In the genomic region with DNA sequence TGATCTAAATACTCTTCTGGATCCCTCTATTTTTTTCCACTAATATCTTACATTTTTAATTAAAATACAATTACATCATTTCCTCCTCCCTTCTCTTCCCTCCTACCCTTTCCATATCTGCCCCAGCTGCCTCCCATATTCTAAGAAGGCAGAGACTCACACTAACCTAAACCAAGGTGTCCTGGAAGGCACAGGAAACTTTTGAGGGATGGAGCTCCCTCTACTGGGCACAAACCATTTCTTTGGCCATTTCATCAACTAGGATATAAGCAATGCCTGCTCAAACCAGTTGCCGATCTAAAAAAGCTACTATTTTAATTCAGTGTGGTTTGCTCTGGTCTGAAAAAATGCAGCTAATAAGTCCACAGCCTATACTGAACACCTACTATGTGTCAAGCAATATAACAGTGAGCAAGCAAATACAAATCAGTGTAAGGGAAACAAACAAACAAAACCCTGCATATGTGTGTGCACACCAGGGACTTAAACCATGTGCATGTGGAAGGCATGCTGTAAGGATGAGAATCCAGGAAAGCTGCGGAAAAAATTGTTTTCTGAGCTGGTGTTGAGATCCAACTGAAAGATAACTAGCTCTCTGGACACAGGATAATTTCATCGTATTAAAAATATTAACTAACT, we compare ENCODE assay signal across 9 mouse cellular contexts.
DNase-seq lines count a peak whose midpoint lies in the region; TF ChIP-seq lines count a peak whose summit lies in the region.
"Had no signal": no experiment of that assay in that cellular context is flagged by ENCODE, and none has a peak within 500 bp of the region (broad histone marks: within the 10 kb centered on the region; RNA-seq: fewer than 3 reads in every experiment).

No protein-coding gene starts in this region.

- WGBS in lung, adult 2 months: 54% methylated on average over 3 of the region's 3 CpGs

- no peaks in the 10 kb centered on the region for H3K4me1 ChIP-seq in lung, adult 2 months (ENCODE audit: control insufficient read depth, insufficient read depth, low read length)
- H3K4me1 ChIP-seq: liver, embryonic 13.5 days had no signal

- DNase-seq in ovary, postnatal 14 days (ENCODE audit: low spot score): peak; percentile 14
- DNase-seq in ovary, adult 18-20 months (ENCODE audit: low spot score): no peak
- peak; percentile 79 to 83 for DNase-seq in cerebellum, postnatal 10 days
- DNase-seq in frontal cortex, postnatal 10 days (ENCODE audit: low spot score in 2 of 2): peak; percentile 9 to 55
- peak; percentile 35 to 52 for DNase-seq in kidney, postnatal 25 days
- DNase-seq in lung, adult 2 months: peak; percentile 3
- DNase-seq in right cerebral cortex, postnatal 10 days (ENCODE audit: low spot score in 2 of 2): peak; percentile 67 to 77
- DNase-seq in spleen, adult 18-20 months: no peak
- DNase-seq: liver, embryonic 13.5 days had no signal

- H3K4me3 ChIP-seq in lung, adult 2 months (replicated peaks; ENCODE audit: extremely low read depth, low read depth, low read length): no peak overlapping the region
- H3K4me3 ChIP-seq: liver, embryonic 13.5 days had no signal

- no peak for TF ChIP-seq POLR2A in lung, adult 2 months (IDR thresholded peaks at IDR 0.05; ENCODE audit: borderline replicate concordance, extremely low read depth, low read depth, low read length)

- no peak for TF ChIP-seq CTCF in lung, adult 2 months (IDR thresholded peaks at IDR 0.05; ENCODE audit: insufficient read depth, low read length)

Comparison
In these comparisons a context has a peak if more than half of its experiments do, and no peak if none do; other contexts are left out.
1. DNase-seq: peak in ovary, postnatal 14 days (single experiment), cerebellum, postnatal 10 days (2 of 2), frontal cortex, postnatal 10 days (2 of 2), kidney, postnatal 25 days (2 of 2), lung, adult 2 months (single experiment) and right cerebral cortex, postnatal 10 days (2 of 2); none in ovary, adult 18-20 months (single experiment) and spleen, adult 18-20 months (0 of 2).